Mouse (Mus musculus) frontal cortex, postnatal 10 days (tissue): ENCODE results near the gene Ankrd31.
A peak's percentile ranks its signal among the peaks of the same experiment; 100 is the strongest.
"Not testable (repeated sequence)": the region's sequence is repeated elsewhere in the genome, so short reads cannot be mapped to it uniquely, and the experiment has no call there.

ENCODE experiments used
- DNase-seq, 2 experiments: peaks; one replicate each; pipeline ENCODE4 v3.0.0; 2022; ENCODE audit warnings: low spot score in 2 of 2, mixed read lengths in 1 of 2

Gene Ankrd31

GRCm38 (mm10) chr13:96939680-96940079 is 191.6 kb downstream of the Ankrd31 start:
- no peak for DNase-seq

- not testable (repeated sequence) for DNase-seq
These were observed 193.4 kb downstream of the Ankrd31 start for GRCm38 (mm10) chr13:96941481-96941880.

GRCm38 (mm10) chr13:96943571-96943970 is 195.5 kb downstream of the Ankrd31 start:
- peak in 1 of 2 experiments; percentile 47 for DNase-seq

- no peak for DNase-seq
These were observed 197.7 kb downstream of the Ankrd31 start for GRCm38 (mm10) chr13:96945748-96946147.

GRCm38 (mm10) chr13:96947722-96948121 is 199.7 kb downstream of the Ankrd31 start:
- DNase-seq = no peak

- peak in 1 of 2 experiments; percentile 41 for DNase-seq
These were observed 203.8 kb downstream of the Ankrd31 start for GRCm38 (mm10) chr13:96951880-96952279.

GRCm38 (mm10) chr13:96956466-96956865 is 208.4 kb downstream of the Ankrd31 start:
- no peak for DNase-seq
